Mouse (Mus musculus): ENCODE results near the gene Olfr1382.
"Not testable (repeated sequence)": the region's sequence is repeated elsewhere in the genome, so short reads cannot be mapped to it uniquely, and the experiment has no call there.

The Olfr1382 gene

DNA sequence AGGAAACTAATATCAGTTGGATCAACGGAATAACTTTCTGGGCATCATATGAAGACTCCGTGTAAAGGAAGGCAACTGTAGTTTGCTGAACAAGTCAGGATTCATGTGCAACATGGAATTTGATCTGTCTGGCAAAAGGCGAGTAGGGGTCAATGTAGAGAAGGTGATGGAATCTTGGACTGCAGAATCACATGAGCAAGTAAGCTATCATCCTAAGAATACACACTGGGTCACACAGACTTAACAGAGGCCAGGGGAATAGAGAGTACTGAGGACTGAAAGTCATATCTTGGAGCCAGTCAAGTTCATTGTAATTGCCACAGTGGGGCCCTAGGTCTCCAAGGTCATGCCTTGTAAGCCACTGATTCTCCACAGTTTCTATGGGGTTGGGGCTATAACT, at the start of gene Olfr1382:
Gene Olfr1382, plus strand, starts transcription at position 301 of the 400 bp plus-strand sequence.
- DNase-seq = no peak

GRCm38 (mm10) chr11:49485973-49486372, 42.1 kb upstream of the Olfr1382 start:
- no peak for DNase-seq

- DNase-seq = not testable (repeated sequence)
Observed at GRCm38 (mm10) chr11:49488770-49489169, 39.3 kb upstream of the Olfr1382 start, which contains the start of gene Olfr1385. Gene Olfr1385, plus strand, starts transcription at chr11:49489070.

GRCm38 (mm10) chr11:49518086-49518485, 10.0 kb upstream of the Olfr1382 start:
- DNase-seq = no peak

GRCm38 (mm10) chr11:49519348-49519747, 8.7 kb upstream of the Olfr1382 start, which contains the start of gene Olfr1383:
Gene Olfr1383, plus strand, starts transcription at chr11:49519648.
- no peak for DNase-seq

DNA sequence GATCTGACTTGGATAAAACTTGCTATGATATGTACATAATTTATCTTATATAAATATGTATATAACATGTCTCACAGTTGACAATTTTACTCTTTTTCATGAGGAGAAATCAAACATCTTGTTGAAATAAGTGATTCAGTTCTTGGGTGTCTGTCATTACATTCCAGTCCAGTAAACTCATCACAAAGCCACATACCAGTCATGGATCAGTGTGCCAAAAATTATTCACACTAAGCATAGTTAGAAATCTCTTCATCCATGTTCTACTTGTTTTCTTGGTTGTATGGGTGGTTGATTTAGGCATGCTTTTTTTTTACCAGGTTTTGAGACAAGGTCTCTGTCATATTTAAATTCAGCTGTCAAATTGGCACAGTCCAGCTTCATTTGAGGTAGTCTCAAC, 4.7 kb downstream of the Olfr1382 start:
- no peak for DNase-seq

DNA sequence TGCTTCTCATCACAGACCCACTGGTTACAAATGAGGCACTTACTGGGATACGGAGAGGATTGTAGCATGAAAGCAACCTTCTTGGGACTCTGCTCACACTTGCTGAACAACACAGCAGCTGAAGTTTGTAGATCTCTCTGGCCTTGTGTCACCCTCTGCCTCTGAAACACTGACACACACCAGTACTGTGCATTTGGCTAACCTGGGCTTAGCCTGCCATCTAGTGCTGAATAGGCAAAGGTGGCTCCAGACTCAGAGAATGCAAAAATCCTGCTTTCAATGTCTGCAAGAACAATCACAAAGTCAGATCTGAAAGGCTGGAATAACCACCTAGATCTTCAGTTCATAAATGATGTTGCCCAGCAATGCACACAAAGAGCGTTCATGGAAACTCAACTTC, 8.6 kb downstream of the Olfr1382 start:
- not testable (repeated sequence) for DNase-seq

DNA sequence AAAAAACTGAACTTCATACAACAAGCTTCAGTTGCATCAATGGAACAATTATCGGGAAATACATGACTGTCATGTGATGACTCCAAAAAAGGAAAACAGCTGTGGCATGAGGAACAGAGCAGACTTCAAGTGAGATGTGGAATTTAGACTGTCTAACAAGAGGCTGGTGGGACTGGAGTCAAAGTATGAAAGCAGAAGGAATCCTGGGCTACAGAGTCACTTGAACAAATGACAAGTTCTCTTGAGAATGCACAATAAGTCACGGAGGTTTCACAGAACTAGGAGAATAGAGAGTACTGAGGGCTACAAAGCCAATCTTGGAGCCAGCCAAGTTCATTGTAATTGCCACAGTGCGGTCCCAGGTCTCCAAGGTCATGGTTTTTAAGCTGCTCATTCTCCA, 15.1 kb downstream of the Olfr1382 start, which contains the start of gene Olfr1381:
Gene Olfr1381, plus strand, starts transcription at position 301 of the 400 bp plus-strand sequence.
- DNase-seq = not testable (repeated sequence)

DNA sequence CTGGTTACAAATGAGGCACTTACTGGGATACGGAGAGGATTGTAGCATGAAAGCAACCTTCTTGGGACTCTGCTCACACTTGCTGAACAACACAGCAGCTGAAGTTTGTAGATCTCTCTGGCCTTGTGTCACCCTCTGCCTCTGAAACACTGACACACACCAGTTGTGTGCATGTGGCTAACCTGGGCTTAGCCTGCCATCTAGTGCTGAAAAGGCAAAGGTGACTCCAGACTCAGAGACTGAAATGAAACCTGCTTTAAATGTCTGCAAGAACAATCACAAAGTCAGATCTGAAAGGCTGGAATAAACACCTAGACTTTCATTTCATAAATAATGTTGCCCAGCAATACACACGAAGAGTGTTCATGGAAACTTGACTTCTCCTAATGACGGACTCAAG, 26.0 kb downstream of the Olfr1382 start:
- DNase-seq = not testable (repeated sequence)

- not testable (repeated sequence) for DNase-seq
Observed at GRCm38 (mm10) chr11:49556578-49556977, 28.5 kb downstream of the Olfr1382 start, which contains the start of gene Olfr1380. Gene Olfr1380, plus strand, starts transcription at chr11:49556878.

GRCm38 (mm10) chr11:49575054-49575453, 47.0 kb downstream of the Olfr1382 start:
- not testable (repeated sequence) for DNase-seq

DNA sequence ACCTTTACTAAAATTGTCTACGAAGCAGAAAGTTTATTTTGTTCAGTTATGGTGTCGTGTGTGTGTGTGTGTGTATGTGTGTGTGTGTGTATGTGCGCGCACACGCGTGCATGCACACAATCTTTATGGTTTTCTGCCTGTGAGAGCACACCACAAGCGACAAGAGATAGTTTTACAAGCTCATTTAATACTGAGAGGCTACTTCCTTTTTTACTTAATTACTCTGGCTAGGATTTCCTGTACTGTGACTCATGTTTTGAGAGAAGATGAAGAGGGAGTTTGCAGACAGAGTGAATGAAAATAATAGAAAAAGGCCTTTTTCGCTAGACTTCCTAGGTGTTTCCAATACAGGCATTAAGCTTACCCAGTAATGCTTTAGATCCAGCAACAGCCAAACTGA, 52.4 kb downstream of the Olfr1382 start:
- not testable (repeated sequence) for DNase-seq
